Mouse (Mus musculus) bone marrow, adult 2 months (tissue): ENCODE data around the gene Cog2. TPM values are rescaled to one million over a fixed set of nuclear protein-coding genes. Genes with fewer than 3 reads are reported as not detected.

Source experiments
- H3K27ac ChIP-seq: fragments of 200-500 bp; 2 replicates; pipeline ENCODE4 v1.5.1; 2012; ENCODE audit warnings: low read depth, mild to moderate bottlenecking, control low read depth, inconsistent platforms, low read length; ENCODE audit not compliant: control insufficient read depth, poor library complexity, insufficient read depth
- H3K4me1 ChIP-seq: fragments of 200-500 bp; 2 replicates; pipeline ENCODE4 v1.6.1; 2011; ENCODE audit warnings: low read length; ENCODE audit not compliant: control insufficient read depth, insufficient read depth
- H3K4me3 ChIP-seq: fragments of 200-500 bp; replicated peaks from 2 replicates; pipeline ENCODE3; 2011; ENCODE audit warnings: mild to moderate bottlenecking, low read depth, low read length, control low read depth; ENCODE audit not compliant: control insufficient read depth
- CTCF ChIP-seq: fragments of 200-500 bp; IDR thresholded peaks from 2 replicates; pipeline ENCODE4 v1.5.1; 2011; ENCODE audit warnings: low read length, control low read depth; ENCODE audit not compliant: control insufficient read depth, insufficient read depth
- POLR2A ChIP-seq: fragments of 200-500 bp; IDR thresholded peaks from 2 replicates; pipeline ENCODE4 v1.6.1; 2011; ENCODE audit warnings: low read depth, mild to moderate bottlenecking, control low read depth, low read length, borderline replicate concordance; ENCODE audit not compliant: control insufficient read depth
- whole genome bisulfite sequencing: fragments of 180-500 bp; shearing (Covaris S2); methylation state at CpG from one replicate; pipeline ENCODE4 v1.1.7; 2018; 5-methylcytosine and 5-hydroxymethylcytosine counted together
- polyA plus RNA-seq: library from polyadenylated mRNA; stranded (reverse); fragments of >200 nt; gene quantifications from 2 replicates; pipeline ENCODE4 v1.2.4, GENCODE M21; 2011; ENCODE audit warnings: low replicate concordance; ENCODE audit not compliant: missing spikeins, insufficient read depth, insufficient read length

Gene Cog2
- polyA plus RNA-seq, 1 experiment, result 12.1 TPM

DNA sequence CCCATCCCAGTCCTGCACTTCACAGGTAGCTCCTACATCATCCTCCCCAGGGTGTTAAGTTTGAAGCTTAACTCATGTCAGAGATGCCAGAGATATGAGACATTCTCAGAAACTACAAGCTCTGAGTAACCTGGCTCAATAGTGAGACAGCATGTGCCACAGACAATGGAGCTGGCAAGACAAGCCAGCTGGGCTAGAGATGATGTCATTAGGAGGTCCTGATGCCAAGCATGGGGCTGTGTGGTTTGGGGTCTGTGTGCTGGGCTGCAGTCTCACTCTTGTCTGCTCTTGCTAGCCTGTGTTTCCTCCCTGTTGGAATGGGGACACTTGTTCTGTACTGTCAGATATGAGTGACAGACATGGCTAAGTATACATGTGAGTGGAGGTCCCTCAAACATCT lies 14.9 kb upstream of the Cog2 start:
- no peaks in the 10 kb centered on the region; the same call in 1 of the 2 replicates for H3K4me1 ChIP-seq
- TF ChIP-seq POLR2A, result no peak
- no peak for TF ChIP-seq CTCF
- no peak overlapping the region for H3K4me3 ChIP-seq

DNA sequence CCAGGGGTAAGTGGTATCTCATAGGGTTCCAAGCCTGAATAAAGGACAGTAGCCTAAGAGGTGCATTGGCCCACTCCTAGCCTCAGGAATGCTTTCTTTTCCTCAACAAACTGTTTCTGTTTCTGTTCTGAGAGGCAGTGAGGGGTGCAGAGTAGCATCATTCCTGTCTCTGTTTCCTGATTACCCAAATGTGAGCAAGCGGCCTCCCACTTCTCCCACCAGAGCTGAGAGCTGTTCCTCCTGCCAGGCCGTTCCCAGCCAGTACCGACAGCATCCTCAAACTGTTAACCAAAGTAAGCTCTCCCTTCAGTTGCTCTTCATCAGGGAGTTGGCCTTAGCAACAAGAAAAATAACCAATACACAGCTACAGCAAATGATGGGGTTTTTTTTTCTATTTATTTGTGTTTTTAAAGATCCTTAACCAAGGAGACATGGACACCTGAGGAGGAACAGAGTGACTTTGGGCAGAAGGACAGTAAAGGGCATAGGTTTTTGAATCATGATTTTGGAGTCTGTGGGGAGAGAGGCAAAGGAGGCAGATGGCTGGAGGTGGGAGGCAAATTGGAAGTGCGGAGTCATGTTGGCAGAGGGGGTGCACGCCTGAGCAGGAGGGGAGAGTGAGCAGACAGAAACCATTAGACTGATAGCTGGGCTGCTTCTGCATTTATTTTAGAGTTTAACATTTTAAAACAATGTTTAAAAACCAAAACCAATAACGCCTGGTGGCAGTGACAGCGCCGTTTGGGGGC lies 12.8 kb upstream of the Cog2 start:
- no peak overlapping the region for H3K27ac ChIP-seq
- 80% methylated on average over 8 of the region's 8 CpGs for WGBS
- H3K4me1 ChIP-seq, result no peaks in the 10 kb centered on the region; the same call in 1 of the 2 replicates
- no peak for TF ChIP-seq CTCF
- no peak for TF ChIP-seq POLR2A
- H3K4me3 ChIP-seq, result no peak overlapping the region

More for the DNA sequence above, 14.9 kb upstream of the Cog2 start:
- H3K27ac ChIP-seq, result no peak overlapping the region

DNA sequence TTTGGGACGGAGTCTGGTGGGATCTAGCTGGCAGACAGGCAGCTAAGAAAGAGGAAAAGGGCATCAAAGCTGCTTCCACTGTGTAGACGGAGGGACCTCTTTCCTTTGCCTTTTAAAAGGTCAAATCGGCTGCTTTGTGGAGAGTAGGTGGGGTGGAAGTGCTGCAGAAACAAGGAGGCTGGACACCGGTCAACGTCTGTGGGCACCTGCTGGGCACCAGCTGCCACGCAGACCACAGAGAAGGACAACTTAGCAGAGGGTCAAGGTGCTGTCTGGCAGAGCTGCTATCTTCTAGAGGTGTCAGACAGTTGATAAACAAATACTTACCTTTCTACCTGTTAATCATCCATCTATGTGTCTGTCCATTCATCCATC lies 12.3 kb upstream of the Cog2 start:
- WGBS, result 71% methylated on average over 6 of the region's 6 CpGs
- Histone ChIP-seq H3K4me1 (no peaks in the 10 kb centered on the region; the same call in 1 of the 2 replicates), H3K27ac (no peak overlapping the region), H3K4me3 (no peak overlapping the region)
- TF ChIP-seq CTCF, result no peak
- no peak for TF ChIP-seq POLR2A

DNA sequence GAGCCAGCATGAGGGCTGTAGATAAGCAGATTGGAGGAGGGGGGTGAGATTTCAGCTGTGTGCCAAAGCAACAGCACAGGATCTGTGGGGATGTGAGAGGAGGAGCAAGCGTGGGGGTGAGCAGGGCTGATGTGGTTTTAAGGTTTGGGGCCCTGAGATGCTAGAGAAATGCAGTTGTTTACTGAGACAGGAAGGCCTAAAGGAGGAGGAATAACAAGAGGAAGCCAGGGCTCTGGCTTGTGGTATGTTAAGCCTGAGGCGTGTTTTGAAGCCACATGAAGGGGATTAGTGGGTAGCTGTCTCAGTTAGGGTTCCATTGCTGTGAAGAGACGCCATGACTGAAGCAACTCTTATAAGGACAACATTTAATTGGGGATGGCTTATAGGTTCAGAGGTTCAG lies 11.4 kb upstream of the Cog2 start:
- Histone ChIP-seq H3K27ac (no peak overlapping the region), H3K4me3 (no peak overlapping the region), H3K4me1 (no peaks in the 10 kb centered on the region; the same call in 1 of the 2 replicates)
- TF ChIP-seq POLR2A, result no peak
- no peak for TF ChIP-seq CTCF
- 35% methylated on average over 3 of the region's 3 CpGs for WGBS

DNA sequence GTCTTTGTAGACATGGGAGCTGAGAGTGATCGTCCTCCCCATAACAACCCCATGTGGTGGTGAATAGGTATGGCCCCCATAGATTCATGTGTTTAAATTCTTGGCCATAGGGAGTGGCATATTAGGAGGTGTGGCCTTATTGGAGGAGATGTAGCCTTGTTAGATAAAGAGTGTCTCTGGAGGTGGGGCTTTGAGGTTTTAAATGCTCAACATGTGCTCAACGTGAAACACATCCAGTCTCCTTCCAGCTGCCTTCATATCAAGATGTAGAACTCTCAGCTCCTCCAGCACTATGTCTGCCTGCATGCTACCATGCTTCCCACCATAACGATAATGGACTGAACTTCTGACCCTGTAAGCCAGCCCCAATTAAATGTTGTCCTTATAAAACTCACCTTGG lies 4.5 kb upstream of the Cog2 start:
- H3K4me3 ChIP-seq, result no peak overlapping the region
- WGBS, result 61% methylated on average over 3 of the region's 3 CpGs
- TF ChIP-seq POLR2A, result no peak
- TF ChIP-seq CTCF, result no peak
- H3K4me1 ChIP-seq, result no peaks in the 10 kb centered on the region
- H3K27ac ChIP-seq, result no peak overlapping the region

DNA sequence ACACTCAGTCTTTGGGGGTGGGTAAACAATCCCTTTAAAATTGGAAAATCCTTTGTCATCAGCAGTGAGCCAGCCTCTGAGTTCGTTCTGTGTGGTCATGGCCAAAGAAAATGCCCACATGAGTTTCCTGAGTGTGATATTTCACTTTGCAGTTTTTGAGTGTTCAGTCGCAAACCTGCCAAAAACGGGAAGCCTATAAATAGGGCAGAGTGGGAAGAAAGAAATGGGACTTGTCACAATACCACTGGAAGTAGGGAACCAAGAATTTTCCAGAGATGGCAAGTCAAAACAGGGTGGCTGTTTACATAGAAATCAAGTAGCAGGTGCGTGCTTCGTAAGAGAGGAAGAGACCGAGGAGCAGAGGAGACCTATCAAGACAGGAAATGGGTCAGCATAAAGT lies 4.0 kb upstream of the Cog2 start:
- H3K4me3 ChIP-seq, result no peak overlapping the region
- no peak for TF ChIP-seq CTCF
- TF ChIP-seq POLR2A, result no peak
- no peaks in the 10 kb centered on the region for H3K4me1 ChIP-seq
- 36% methylated on average over 6 of the region's 6 CpGs for WGBS
- H3K27ac ChIP-seq, result no peak overlapping the region

DNA sequence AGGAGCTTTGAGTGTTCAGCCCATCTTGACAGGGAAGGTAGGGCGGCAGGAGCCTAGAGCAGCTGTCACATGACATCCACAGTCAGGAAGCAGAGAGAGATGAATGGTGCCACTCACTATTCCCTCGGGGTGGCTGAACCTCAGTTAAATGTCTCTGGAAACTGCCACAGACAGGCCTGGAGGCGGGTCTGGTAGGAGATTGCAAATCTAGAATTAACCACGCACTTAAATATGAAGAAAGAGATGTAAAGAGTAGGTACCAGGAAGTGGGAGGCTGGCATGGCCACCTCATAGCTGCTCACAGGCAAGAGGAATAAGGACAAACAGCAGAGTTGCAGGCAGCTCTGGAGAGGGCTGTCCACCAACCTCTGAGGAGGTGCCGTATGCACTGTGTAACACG lies 3.4 kb upstream of the Cog2 start:
- 49% methylated on average over 6 of the region's 6 CpGs for WGBS
- TF ChIP-seq POLR2A (no peak), CTCF (no peak)
- Histone ChIP-seq H3K4me3 (no peak overlapping the region), H3K4me1 (peaks cover 3% of the 10 kb centered on the region), H3K27ac (no peak overlapping the region; the same call in 1 of the 2 replicates)

DNA sequence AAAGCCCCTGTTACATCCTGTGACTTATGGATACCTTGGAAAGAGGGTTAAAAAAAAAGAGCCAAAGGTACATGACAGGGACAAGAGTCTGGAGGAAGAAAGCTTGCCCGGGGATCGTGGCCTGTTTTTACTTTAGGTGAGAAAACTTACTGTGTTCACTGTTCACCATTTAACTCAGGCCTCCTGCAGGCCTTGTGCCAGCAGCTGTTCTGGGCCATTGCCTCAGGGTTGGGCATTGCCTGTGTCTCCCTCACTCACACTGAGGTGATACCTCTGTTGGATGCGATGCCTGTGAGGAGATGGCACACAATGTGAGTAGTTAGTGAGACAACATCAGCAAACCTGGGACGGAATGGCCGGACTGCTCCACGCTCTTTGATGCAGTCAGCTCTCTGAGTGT lies 1.4 kb downstream of the Cog2 start:
- Histone ChIP-seq H3K27ac (no peak overlapping the region), H3K4me1 (peaks cover 3% of the 10 kb centered on the region), H3K4me3 (no peak overlapping the region)
- 89% methylated on average over 6 of the region's 6 CpGs for WGBS
- no peak for TF ChIP-seq CTCF
- TF ChIP-seq POLR2A, result no peak

DNA sequence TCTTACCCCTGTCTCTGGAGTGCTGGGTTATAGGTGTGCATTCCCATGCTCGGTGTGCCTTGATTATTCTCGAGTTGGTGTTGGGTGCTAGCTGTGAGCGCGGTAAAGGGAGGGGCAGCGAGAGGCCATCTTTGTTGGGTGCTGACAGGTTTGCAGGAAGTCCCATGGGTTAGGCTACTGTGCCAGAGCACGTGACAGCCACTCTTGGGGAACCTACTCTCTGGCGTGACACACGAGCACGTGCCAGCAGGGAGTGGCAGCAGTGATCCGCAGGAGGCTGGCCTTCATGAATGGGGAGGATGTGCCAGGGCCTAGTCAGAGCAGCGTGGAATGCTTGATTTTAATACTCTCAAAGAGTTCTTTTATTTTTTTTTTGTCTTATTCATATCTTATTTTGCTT lies 5.7 kb downstream of the Cog2 start:
- Histone ChIP-seq H3K27ac (no peak overlapping the region), H3K4me3 (no peak overlapping the region), H3K4me1 (peaks cover 3% of the 10 kb centered on the region)
- WGBS, result 90% methylated on average over 11 of the region's 11 CpGs
- TF ChIP-seq CTCF (no peak), POLR2A (no peak)
